Mouse (Mus musculus) megakaryocyte-erythroid progenitor cell, adult 5-6 weeks (primary cell): ENCODE data around the gene Wnt2. TPM values are rescaled to one million over a fixed set of nuclear protein-coding genes. Genes with fewer than 3 reads are reported as not detected.
A peak's percentile ranks its signal among the peaks of the same experiment; 100 is the strongest.

ENCODE experiments used
- ATAC-seq: replicated peaks from 2 replicates; pipeline ENCODE4 v1.8.0; 2016; ENCODE audit warnings: mild to moderate bottlenecking, inconsistent platforms; ENCODE audit not compliant: severe bottlenecking, poor library complexity, low FRiP score, low TSS enrichment
- total RNA-seq, 2 experiments: library from RNA; stranded (forward) in 1 of 2; stranded (reverse) in 1 of 2; fragments of 200-1000, 215-1000 nt in 1 of 2; fragments of >200 nt in 1 of 2; fragmentation: Nextera tagmentation in 1 of 2; gene quantifications; 2 replicates each; pipeline ENCODE4 v1.2.3; 2014 to 2017

Gene Wnt2
- total RNA-seq, 2 experiments from 2014 or later, result not detected

DNA sequence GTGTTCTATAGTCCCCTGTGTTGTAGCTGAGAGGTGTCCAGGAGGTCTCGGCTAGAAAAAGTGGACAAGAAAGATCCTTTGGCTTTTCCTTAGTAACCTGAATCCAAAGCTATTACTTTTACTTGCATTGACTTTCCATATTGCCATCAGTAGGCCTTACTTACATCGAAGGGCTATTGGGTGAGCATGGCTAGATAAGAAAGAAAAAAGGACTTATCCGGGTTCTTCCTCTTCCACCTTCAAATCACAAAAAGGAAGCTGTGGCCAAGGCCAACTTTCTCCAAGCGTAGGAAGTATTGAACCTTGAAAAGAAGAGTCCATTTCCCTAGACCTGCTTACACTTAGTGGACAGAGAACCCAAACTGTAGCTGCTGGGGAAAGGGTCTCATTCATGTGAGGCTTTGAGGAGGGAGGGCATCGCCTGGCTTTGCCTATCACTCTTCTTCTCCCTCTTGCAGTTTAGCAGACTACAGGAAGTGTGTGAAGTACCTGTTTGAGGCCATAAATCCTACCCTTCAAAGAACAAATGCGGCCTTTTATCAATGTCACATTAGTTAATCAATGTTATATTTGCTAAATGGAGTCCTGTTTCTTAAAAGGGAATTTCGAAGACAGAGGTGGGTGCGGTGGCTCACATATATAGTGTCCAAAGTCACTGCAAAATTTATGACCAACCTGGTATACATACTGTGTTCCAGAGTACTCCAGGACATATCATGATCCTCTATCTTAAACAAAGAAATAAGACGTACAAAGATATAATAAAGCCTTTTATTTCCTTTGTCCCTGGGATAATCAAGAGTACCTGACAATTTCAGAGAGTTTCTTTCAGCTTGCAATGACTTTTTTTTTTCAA lies 40.0 kb downstream of the Wnt2 start:
- ATAC-seq, result no peak

DNA sequence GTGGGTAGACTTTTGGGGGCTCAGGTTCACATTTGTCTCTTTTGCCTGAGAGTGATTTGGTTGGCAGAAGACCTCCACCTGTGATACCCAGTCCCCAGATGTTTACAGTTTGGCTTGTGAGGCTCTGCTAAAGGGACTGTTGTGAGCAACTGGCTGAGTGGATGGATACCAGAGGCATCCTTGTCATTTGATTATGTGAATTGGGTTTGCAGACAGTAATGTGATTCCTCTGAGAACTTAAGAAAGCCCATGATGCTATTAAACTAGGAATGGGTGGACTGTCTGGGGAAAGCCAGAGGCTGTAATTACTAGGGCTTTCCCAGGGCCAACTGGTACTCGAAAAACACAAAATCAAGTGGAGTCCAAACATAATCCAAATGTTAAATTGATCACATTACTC lies 51.0 kb downstream of the Wnt2 start:
- no peak for ATAC-seq

DNA sequence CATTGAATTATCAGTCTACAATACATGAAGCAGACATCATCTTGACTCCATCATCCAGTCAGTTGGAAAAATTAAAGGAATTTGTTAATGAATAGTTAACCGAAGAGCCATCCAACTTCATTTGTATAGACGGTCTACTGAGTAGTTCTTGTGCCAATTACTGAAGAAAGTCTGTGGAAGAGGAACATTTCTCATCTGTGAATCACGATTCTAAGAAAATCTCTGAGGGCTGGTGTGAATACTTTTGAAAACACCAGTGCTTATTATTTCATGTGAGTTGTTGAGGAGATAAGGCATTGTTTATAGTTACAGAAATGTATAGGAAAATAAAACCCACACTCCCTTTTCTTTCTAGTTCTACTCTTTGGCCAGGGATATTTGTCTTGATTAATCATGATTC lies 51.5 kb downstream of the Wnt2 start:
- ATAC-seq, result no peak

DNA sequence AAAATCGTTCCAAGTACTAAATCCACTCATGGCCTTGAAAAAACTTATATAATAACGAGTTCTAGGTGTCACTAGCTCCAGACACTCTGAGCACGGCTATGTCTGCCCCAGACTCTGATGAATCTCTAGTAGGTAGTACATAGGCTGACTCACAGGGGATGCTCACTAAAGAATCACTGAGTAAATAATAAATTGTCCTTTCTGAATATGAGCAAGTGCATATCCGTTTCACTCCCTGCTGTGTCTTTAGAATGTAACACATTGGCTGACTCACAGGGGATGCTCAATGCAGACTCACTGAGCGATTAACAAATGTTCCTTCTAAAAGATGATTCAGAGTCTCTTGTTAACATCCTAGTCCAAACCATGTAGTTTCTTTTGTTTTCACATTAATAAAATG lies 52.1 kb downstream of the Wnt2 start:
- ATAC-seq, result no peak

DNA sequence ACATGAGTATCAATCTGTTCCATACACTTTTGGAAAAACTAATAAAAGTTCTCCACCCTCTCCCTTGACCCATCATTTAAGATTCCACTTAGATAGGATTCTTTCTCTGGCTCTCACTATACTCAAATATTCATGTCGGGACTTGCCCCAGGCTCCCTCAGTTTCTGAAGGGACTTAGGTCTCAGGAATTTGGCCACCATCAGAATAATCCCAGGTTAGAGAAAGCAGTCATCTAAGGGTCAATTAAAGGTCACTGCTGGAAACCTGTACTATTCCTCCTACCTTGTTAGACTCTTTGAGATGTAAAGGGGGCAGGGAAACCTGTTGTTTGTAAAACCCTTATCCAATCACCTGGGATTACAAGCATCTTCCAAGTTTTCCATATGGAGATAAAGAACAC lies 53.2 kb downstream of the Wnt2 start:
- no peak for ATAC-seq

DNA sequence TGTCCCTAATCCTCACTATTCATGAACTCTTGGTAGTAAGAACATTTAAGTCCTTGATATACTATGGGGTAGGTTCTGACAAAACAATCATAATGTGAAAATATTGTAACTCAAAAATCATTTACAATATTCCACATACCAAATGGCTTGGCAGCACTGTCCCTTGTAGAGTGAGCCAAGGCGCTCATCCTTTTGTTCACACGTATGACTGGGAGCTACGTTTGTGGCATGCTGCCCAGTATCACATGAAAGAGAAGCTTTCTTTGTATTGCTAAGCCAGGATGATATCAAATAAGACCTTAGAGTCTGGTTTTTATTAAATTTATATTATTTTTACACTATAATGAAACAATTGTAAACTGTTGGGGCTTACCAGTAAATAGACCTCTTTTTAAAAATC lies 56.0 kb downstream of the Wnt2 start:
- no peak for ATAC-seq

DNA sequence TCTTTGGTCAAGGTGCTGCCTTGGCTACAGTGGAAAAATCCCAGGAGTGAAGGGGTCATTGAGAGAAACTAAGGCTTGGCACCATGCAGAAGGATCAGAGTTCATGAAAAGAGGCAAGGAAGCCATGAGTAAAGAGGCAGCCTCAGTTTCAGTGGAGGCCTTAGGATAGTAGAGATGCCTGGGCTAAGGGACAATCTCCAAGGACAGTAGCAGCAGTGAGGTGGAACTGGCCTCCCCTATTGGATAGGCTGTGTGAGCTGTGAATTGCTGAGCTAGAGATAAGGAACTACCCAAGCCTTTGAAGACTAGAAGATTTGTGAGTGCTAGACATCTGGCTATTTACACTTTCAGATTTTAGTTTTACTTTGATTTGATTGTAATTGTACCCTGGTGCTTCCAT lies 59.0 kb downstream of the Wnt2 start:
- no peak for ATAC-seq

DNA sequence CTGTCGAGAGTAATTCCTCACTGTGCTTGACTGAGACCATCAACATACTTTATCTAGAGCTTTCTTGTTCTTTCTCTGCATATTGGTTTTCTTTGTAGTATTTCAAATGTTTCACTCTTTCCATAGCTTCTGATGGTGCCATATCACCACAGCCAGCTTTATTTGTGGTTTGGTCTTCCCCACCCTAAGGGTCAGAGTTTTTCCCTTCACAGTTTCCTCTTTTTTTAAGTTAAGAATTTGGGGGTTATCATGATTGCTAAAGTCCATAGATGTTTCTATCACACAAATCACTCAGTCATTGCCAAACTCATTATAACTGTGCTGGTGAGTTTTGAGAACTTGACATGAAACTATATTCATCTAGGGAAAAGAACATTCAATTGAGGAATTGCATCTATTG lies 60.6 kb downstream of the Wnt2 start:
- ATAC-seq, result no peak

DNA sequence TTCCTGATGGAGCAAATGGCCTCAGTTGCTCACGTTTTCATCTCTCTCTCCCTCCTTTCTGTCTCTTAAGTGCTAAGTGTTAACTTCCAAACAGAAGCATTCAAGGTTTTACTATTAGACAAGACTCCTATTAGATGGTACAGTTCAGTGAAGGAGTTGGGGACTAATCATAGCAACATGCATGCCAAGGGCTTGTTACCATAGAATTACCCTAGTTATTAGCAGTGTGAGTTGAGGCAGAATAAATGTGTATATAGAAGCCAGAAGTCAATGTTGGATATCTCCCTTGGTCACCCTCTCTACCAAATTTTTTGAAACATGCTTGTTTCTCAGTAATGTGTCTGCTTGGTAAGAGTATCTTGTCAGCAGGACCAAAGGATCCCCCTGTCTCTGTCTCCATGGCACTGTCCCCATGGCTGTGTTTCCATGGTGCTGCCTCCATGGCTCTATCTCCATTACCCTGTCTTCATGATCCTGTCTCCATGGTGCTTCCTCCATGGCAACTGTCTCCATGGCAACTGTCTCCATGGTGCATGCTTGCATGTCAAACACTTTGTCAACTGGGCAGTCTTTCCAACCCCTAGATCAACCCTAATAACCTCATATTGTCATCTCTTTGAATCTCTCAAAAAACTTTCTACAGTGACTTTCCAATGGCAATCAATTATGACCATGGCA lies 61.8 kb downstream of the Wnt2 start:
- no peak for ATAC-seq

DNA sequence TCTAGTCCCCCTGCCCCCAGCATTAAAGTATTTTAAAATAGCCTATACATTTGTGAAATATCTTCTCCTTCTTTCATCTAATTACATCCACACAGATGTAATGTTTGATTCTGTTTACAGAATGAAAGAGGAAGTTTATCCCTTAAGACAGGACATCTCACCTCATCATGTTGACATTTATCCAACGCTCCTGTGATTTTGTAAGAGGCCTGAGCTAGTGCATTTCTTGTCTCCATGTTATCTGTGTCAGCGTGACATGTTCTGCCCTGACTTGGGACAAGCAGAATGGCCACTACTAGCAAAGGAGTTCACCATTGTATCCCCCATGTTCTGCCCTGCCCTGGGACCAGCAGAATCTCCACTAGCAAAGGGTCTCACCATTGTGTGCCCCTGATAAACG lies 66.9 kb downstream of the Wnt2 start:
- ATAC-seq, result no peak

DNA sequence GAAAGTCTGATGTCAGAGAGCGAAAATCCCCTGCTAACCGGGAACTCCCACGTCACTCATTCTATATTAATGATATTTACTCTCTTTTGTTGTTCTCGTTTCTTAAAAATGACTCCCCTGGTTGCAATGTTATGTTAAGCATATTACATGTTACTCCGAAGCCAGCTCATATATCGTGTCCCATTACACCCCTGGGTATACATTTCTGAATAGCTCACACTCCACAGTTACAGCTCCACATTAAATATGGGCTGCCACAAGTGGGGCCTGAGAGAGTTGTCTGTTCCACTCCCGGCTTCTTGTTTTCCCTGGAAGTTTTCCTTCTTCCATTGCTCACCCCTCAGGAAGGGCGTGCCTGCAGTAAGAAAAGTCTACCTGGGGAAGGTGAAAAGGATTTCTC lies 78.6 kb downstream of the Wnt2 start:
- no peak for ATAC-seq

DNA sequence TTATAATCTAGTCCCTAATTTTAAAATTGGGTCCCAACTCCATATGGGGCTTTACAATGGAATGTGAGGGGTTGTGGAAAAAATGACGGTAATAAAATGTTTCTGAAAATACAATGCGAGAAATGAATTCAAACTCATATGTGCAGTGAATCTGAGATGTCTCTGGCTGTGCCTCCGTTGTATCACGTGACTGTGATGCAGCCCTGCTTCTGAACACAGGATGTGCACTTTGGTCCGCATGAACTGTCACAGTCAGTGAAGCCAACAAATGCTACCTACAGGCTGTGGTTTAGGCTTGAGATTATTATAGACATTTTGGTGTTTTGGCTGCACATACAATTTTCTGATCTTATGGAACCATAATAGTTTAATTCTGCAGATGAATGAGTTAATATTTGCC lies 81.3 kb downstream of the Wnt2 start:
- no peak for ATAC-seq

DNA sequence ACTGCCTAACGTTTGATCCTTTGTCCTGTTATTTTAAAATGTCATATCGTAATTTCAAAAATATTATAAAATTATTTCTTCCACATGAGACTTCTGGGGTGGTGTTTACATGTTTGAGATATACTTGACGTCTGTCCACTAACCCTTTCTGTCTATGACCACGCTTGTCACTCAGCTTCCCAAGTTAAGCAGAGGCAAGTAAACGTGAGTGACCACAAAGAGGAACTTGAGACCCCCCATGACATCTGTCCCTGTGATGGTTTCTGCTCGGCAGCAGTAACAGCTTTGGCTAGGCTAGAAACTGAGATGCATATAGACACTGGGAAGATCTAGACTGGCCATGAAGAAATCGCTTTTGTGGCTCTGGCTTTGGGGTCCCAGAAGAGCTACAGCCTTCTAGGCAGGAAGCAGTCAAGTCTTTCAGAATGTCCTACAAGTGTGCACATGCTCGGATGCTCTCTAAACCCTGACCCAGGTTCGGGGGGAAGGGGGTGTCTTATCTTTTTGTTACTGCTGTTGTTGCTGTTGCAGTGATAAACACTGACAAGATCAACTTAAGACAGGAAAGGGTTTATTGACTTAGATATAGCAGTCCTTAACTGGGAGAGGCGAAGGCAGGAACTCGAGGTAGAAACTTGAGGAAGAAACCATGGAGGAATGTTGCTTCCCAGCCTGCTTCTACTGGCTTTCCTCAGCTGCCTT lies 83.1 kb downstream of the Wnt2 start:
- peak; percentile 25 for ATAC-seq

DNA sequence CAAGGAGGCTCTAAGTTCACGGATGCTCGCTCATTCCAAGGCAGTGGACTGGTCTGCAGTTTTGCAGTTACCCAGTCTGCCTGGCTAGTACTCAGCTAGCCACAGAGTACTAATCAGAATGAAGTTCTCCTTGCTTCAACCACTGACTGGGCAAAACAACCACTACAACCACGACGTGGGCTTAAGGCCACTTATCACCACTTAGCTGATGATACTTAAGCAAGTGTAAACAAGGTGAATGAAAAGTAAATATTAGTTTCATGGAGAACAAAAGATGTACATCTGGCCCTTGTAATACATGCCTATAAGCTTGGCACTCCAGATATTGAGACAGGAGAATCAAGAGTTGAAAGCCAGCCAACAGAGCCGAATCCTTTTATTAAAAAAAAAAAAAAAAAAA lies 83.9 kb downstream of the Wnt2 start:
- ATAC-seq, result no peak

DNA sequence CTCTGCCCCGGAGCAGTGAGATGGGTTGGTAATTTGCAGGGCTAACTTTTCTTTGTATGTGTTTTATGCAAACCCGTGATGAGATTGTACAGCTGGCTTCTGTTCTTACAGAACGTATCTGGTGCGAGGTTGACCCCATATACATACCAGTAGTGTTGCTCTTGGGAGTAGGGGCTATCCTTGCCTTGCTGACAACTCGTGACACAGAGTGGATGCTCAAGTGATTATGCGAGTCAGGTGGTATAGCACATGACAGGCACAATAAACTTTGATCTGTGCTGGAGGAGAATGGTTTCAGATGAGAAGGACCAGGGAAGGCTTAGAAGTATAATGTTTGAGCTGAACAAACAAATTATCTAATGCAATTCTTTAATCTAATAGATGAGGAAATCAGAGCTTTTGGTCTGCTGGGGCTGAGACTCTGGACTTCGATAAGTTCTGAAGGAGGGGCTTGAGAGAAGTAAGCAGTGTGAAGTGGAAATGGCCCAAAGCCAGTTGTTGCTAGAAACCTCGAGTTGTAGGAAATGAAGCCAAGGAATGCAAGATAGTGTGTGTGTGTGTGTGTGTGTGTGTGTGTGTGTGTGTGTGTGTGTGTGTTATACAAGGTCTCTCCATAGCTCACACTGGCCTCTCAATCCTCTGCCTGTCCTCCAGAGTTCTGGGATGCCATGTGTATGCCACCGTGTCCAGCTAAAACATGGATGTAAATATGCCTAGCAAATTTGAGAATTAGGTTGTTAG lies 86.3 kb downstream of the Wnt2 start:
- no peak for ATAC-seq

DNA sequence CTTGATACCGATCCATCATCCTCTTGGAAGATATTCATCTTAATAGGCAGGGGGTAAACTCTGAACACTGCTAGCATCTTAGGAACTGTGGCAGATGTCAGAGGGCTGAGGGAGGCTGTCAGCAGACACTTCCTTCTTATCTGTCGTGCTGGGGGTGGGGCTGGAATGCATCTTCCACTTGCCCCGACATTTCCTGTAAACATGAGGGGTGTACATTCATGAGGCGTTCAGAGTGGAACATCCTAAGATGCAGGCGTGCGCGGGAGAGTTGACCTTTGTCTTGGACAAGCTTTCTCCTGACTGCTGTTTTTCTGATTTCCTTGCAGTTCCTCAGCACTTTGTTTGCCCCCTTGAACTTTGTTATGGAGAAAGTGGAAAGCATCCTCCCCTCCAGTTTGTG lies 88.0 kb downstream of the Wnt2 start:
- ATAC-seq, result no peak

DNA sequence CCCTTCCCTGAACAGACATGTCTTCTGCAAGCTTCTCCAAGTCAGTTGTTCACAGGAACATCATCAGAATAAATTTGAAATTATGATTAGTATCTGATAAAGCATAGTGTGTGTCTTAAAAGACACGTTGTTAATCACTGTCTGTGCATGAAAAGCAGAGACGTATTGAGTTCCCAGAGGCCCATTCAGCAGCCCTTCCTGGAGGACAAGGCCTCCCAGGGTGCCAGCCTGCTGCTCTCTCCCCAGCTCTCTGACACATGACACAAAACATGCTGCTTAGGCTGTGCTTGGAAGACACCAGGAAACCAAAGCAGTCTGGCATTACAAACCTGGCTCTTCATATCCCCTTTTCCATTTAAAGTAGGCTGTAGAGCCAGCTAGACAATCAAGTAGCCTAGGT lies 88.5 kb downstream of the Wnt2 start:
- no peak for ATAC-seq
